Mouse (Mus musculus) embryonic facial prominence, embryonic 10.5 days (tissue): ENCODE results near the gene Ppfibp1. TPM values are rescaled to one million over a fixed set of nuclear protein-coding genes. Genes with fewer than 3 reads are reported as not detected.

Experiments used
- DNase-seq: peaks from one replicate; pipeline ENCODE4 v3.0.0-alpha.2; 2017; ENCODE audit warnings: low spot score
- H3K27ac ChIP-seq: fragments of 300-500 bp; sonication (generic); replicated peaks from 2 replicates; pipeline ENCODE4 v1.5.1; 2016; ENCODE audit warnings: mild to moderate bottlenecking
- H3K27me3 ChIP-seq: fragments of 300-500 bp; sonication (generic); replicated peaks from 2 replicates; pipeline ENCODE4 v1.6.1; 2016; ENCODE audit warnings: low read depth, mild to moderate bottlenecking; ENCODE audit not compliant: poor library complexity, severe bottlenecking
- H3K36me3 ChIP-seq: fragments of 300-500 bp; sonication (generic); replicated peaks from 2 replicates; pipeline ENCODE4 v1.6.1; 2016; ENCODE audit warnings: mild to moderate bottlenecking, moderate library complexity
- H3K4me1 ChIP-seq: fragments of 300-500 bp; sonication (generic); 2 replicates; pipeline ENCODE4 v1.6.1; 2016
- H3K4me3 ChIP-seq: fragments of 300-500 bp; sonication (generic); 2 replicates; pipeline ENCODE4 v1.5.1; 2016; ENCODE audit warnings: mild to moderate bottlenecking, moderate library complexity
- H3K9me3 ChIP-seq: fragments of 300-500 bp; sonication (generic); 2 replicates; pipeline ENCODE4 v1.6.1; 2016; ENCODE audit warnings: mild to moderate bottlenecking
- WGBS: fragments of 180-500 bp; shearing (Covaris S2); methylation state at CpG from one replicate; pipeline ENCODE4 v1.1.7; 2016; 5-methylcytosine and 5-hydroxymethylcytosine counted together
- polyA plus RNA-seq: library from polyadenylated mRNA; unstranded; fragments of >200 nt; fragmentation: Nextera tagmentation; extraction: Ambion mirVana; gene quantifications from 2 replicates; pipeline ENCODE4 v1.2.1, GENCODE M21; 2016

The Ppfibp1 gene
- polyA plus RNA-seq, 1 experiment from 2014 or later, result 38.1 TPM

GRCm38 (mm10) chr6:146884171-146884570, 4.1 kb upstream of the Ppfibp1 start:
- no peak overlapping the region for H3K27ac ChIP-seq
- 86% methylated on average over 3 of the region's 3 CpGs for WGBS
- H3K36me3 ChIP-seq, result no peaks in the 10 kb centered on the region
- H3K9me3 ChIP-seq, result no peaks in the 10 kb centered on the region
- no peaks in the 10 kb centered on the region for H3K27me3 ChIP-seq
- H3K4me3 ChIP-seq, result no peak overlapping the region
- DNase-seq, result no peak
- peaks cover 55% of the 10 kb centered on the region for H3K4me1 ChIP-seq

GRCm38 (mm10) chr6:146884851-146885250, 3.4 kb upstream of the Ppfibp1 start:
- H3K27ac ChIP-seq, result peak overlapping the region; percentile 66
- no peaks in the 10 kb centered on the region for H3K27me3 ChIP-seq
- WGBS, result 26% methylated on average over 4 of the region's 4 CpGs
- no peaks in the 10 kb centered on the region for H3K9me3 ChIP-seq
- DNase-seq, result no peak
- no peaks in the 10 kb centered on the region for H3K36me3 ChIP-seq
- no peak overlapping the region for H3K4me3 ChIP-seq
- peaks cover 57% of the 10 kb centered on the region for H3K4me1 ChIP-seq

- no peaks in the 10 kb centered on the region for H3K27me3 ChIP-seq
- peak overlapping the region; percentile 86 for H3K4me3 ChIP-seq
- 6% methylated on average over 26 of the region's 26 CpGs for WGBS
- peaks cover 67% of the 10 kb centered on the region for H3K4me1 ChIP-seq
- no peaks in the 10 kb centered on the region for H3K9me3 ChIP-seq
- H3K36me3 ChIP-seq, result no peaks in the 10 kb centered on the region
- DNase-seq, result no peak
- H3K27ac ChIP-seq, result peak overlapping the region; percentile 94
These were observed 588 bp downstream of the Ppfibp1 start for GRCm38 (mm10) chr6:146888660-146889490.

- H3K4me3 ChIP-seq, result peak overlapping the region; percentile 86; the same call in 1 of the 2 replicates
- peaks cover 58% of the 10 kb centered on the region for H3K4me1 ChIP-seq
- no peaks in the 10 kb centered on the region for H3K27me3 ChIP-seq
- H3K27ac ChIP-seq, result peak overlapping the region; percentile 44; the same call in 1 of the 2 replicates
- WGBS, result 45% methylated on average over 2 of the region's 2 CpGs
- DNase-seq, result no peak
- H3K36me3 ChIP-seq, result no peaks in the 10 kb centered on the region
- H3K9me3 ChIP-seq, result no peaks in the 10 kb centered on the region
These were observed 1.9 kb downstream of the Ppfibp1 start for GRCm38 (mm10) chr6:146890215-146890614.

GRCm38 (mm10) chr6:146890633-146891032, 2.3 kb downstream of the Ppfibp1 start:
- Histone ChIP-seq H3K9me3 (no peaks in the 10 kb centered on the region), H3K27ac (peak overlapping the region; percentile 44), H3K4me1 (peaks cover 54% of the 10 kb centered on the region), H3K36me3 (no peaks in the 10 kb centered on the region), H3K27me3 (no peaks in the 10 kb centered on the region), H3K4me3 (peak overlapping the region; percentile 86)
- DNase-seq, result no peak

DNA sequence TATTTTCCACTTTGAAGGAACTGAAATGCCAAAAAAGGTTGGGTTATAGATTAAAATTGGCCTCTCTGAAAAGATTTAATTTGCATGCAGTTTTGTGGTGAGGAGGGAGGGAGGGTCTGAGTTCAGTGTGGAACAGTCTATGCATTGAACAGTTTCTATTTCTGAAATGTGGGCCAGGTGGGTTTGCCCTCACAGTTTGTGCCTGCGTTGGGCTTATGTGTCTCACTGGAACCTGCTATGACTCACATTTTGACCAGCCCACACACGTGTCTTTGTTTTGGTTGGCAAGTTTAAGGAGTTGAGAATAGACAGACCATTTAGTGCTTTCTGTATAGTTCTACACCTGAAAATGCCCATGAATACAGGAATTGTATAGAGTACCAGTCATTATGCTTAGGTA, 5.6 kb downstream of the Ppfibp1 start:
- H3K9me3 ChIP-seq, result no peaks in the 10 kb centered on the region
- H3K27me3 ChIP-seq, result no peaks in the 10 kb centered on the region
- DNase-seq, result no peak
- H3K4me1 ChIP-seq, result peaks cover 33% of the 10 kb centered on the region
- 77% methylated on average over 2 of the region's 2 CpGs for WGBS
- no peak overlapping the region for H3K4me3 ChIP-seq
- H3K36me3 ChIP-seq, result no peaks in the 10 kb centered on the region
- no peak overlapping the region for H3K27ac ChIP-seq

DNA sequence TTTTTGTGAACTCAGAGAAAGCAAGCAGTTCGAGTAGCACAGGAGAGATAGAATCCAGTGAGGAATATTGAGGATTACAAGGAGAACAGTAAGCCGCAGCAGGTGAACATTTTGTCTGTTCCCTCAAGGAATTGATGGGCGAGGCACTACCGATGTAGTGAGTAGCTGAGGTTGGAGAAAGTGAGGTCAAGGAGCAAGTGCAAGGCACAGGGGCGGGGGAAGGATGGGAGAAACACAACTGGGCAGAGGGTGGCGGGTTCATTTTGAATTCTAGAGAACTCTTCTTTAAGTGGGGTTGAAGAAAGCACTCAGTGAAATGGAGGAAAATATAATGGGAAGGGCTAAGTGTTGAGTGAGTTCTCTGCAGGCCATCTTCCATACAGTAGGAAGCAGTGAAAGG, 10.4 kb downstream of the Ppfibp1 start:
- 79% methylated on average over 6 of the region's 6 CpGs for WGBS
- peaks cover 8% of the 10 kb centered on the region; the same call in 1 of the 2 replicates for H3K36me3 ChIP-seq

GRCm38 (mm10) chr6:146899647-146900046, 11.4 kb downstream of the Ppfibp1 start:
- DNase-seq, result no peak
- WGBS, result 79% methylated on average over 2 of the region's 2 CpGs
- peaks cover 8% of the 10 kb centered on the region; the same call in 1 of the 2 replicates for H3K36me3 ChIP-seq

More for the DNA sequence above, 10.4 kb downstream of the Ppfibp1 start:
- H3K27ac ChIP-seq, result no peak overlapping the region
- H3K9me3 ChIP-seq, result peaks cover 3% of the 10 kb centered on the region; the same call in 1 of the 2 replicates
- H3K4me3 ChIP-seq, result no peak overlapping the region
- no peaks in the 10 kb centered on the region for H3K27me3 ChIP-seq
- H3K4me1 ChIP-seq, result peaks cover 10% of the 10 kb centered on the region
- no peak for DNase-seq

DNA sequence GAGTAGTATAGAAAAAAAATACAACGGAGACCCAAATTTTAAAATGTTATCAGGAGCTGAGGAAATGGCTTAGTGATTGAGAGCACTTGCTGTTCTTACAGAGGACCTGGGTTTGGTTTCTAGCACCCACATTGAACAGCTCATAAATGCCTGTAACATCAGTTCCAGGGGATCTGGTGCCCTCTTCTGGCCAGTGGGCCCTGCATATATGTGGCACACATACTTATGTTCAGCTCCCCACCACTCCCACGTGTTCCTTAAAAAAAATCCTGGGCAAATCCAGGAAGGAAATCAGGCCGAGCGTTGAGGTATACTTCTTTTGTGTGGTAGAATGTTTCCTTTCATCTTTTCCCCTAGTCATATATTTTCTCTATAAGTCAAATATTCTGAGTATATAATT, 13.6 kb downstream of the Ppfibp1 start:
- H3K4me3 ChIP-seq, result no peak overlapping the region
- no peak overlapping the region for H3K27ac ChIP-seq
- H3K9me3 ChIP-seq, result peaks cover 3% of the 10 kb centered on the region; the same call in 1 of the 2 replicates
- peaks cover 8% of the 10 kb centered on the region; the same call in 1 of the 2 replicates for H3K36me3 ChIP-seq
- no peaks in the 10 kb centered on the region for H3K27me3 ChIP-seq
- DNase-seq, result no peak
- H3K4me1 ChIP-seq, result peaks cover 16% of the 10 kb centered on the region
- WGBS, result 93% methylated on average over 4 of the region's 4 CpGs

More at GRCm38 (mm10) chr6:146899647-146900046, 11.4 kb downstream of the Ppfibp1 start:
- Histone ChIP-seq H3K27ac (no peak overlapping the region), H3K4me1 (peaks cover 10% of the 10 kb centered on the region), H3K4me3 (no peak overlapping the region), H3K9me3 (peaks cover 3% of the 10 kb centered on the region; the same call in 1 of the 2 replicates), H3K27me3 (no peaks in the 10 kb centered on the region)

DNA sequence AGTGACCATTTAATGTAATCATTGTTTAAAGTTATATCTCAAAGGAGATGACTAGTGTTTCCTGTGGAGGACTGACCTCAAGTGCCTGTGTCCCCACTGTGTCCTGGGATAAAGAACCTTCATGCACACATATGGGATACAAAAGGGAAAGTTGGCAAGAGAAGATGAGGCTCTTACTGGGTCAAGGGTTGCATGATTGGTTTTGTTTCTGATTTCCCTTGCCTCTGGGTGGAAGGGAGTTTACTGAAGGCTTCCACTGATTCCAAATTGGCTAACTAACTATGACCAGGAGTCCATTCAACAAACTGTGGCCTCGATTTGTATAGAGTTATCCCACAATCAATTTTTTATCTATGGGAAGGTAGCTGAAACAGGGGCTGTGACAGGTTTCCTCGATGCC, 15.3 kb downstream of the Ppfibp1 start:
- Histone ChIP-seq H3K36me3 (peaks cover 8% of the 10 kb centered on the region; the same call in 1 of the 2 replicates), H3K27ac (no peak overlapping the region), H3K9me3 (peaks cover 3% of the 10 kb centered on the region; the same call in 1 of the 2 replicates), H3K4me3 (no peak overlapping the region), H3K4me1 (peaks cover 13% of the 10 kb centered on the region), H3K27me3 (no peaks in the 10 kb centered on the region)
- WGBS, result 78% methylated on average over 2 of the region's 2 CpGs
- DNase-seq, result no peak

GRCm38 (mm10) chr6:146904707-146905106, 16.4 kb downstream of the Ppfibp1 start:
- Histone ChIP-seq H3K27me3 (no peaks in the 10 kb centered on the region), H3K27ac (no peak overlapping the region), H3K4me3 (no peak overlapping the region), H3K36me3 (peaks cover 9% of the 10 kb centered on the region; the same call in 1 of the 2 replicates), H3K4me1 (peaks cover 5% of the 10 kb centered on the region; the same call in 1 of the 2 replicates), H3K9me3 (peaks cover 3% of the 10 kb centered on the region; the same call in 1 of the 2 replicates)
- no peak for DNase-seq
- WGBS, result 92% methylated on average over 3 of the region's 3 CpGs

DNA sequence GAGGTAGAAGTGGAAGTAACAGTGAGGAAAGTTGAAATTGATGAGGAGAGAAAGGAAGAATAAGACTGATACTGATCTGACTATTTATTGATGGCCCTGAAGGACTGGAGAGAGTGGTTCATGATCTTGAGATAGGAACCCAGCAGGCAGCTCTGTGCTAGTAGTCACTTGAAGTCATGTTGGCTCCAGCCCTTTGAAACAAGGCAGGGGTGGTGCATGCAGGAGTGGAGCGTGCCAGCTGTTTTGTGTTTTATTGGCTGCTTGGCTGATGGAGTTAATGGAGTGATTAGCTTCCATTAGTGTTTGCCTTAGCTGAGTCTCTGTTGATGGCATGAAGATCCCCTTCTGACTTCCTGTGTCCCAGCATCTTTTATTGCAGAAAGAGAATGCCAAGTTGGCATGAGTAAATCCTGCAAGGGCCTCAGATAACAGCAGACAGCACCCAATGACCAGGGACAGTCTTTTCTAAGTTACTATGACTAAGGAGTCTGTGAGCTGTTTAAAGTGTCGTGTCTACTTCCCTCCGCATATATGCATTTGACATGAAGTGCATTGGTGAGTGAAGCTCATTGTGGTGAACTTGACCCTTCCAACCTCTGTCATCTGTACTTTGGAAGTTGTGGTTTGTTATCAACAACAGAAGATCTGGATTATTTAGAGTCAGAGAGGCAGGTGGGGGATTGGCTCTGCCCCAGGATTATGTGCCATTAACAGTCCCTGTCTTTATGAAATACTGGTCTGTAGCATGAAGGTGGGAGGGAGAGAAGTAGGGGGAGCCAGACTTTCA, 17.9 kb downstream of the Ppfibp1 start:
- H3K9me3 ChIP-seq, result peaks cover 3% of the 10 kb centered on the region; the same call in 1 of the 2 replicates
- DNase-seq, result no peak
- WGBS, result 89% methylated on average over 3 of the region's 3 CpGs
- no peak overlapping the region for H3K27ac ChIP-seq
- no peak overlapping the region for H3K4me3 ChIP-seq
- H3K4me1 ChIP-seq, result peaks cover 5% of the 10 kb centered on the region; the same call in 1 of the 2 replicates
- H3K36me3 ChIP-seq, result peaks cover 9% of the 10 kb centered on the region
- H3K27me3 ChIP-seq, result no peaks in the 10 kb centered on the region
